Mouse (Mus musculus): Measurements from ENCODE around the gene Galnt7. TPM values are rescaled to one million over a fixed set of nuclear protein-coding genes. Genes with fewer than 3 reads are reported as not detected.
"Not testable (repeated sequence)": the region's sequence is repeated elsewhere in the genome, so short reads cannot be mapped to it uniquely, and the experiment has no call there.

The Galnt7 gene
- polyA plus RNA-seq, 1 experiment from 2014 or later = 3.8 TPM

DNA sequence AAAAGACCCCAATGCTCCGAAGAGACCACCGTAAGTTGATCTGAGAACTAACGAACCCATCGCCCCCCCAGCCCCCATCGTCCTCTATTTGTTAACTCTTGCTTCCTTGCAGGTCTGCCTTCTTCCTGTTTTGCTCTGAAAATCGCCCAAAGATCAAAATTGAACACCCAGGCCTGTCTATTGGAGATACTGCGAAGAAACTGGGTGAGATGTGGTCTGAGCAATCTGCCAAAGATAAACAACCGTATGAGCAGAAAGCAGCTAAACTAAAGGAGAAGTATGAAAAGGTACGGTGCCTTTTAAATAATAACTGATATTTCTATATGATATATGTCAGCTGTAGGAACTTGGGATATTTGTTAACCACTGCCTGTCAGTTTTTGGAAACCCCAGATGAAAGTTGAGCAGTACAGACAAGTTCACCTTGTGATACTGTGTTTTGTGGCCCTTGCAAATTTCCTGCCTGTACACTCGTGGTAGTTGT is 139.6 kb downstream of the Galnt7 start:
- H3K9me3 ChIP-seq (replicated peaks); ATAC-seq (ENCODE audit: insufficient read depth); H3K27me3 ChIP-seq: not testable (repeated sequence)
- Histone ChIP-seq H3K4me2 (peak overlapping the region; percentile 66), H3K36me3 (replicated peaks) (peaks cover 50% of the 10 kb centered on the region), H3K4me3 (replicated peaks) (peak overlapping the region; percentile 95), H3K27ac (replicated peaks) (peak overlapping the region; percentile 100), H3K9ac (peak overlapping the region; percentile 99), H3K4me1 (replicated peaks) (peaks cover 23% of the 10 kb centered on the region)
- WGBS (ENCODE audit: insufficient replicate concordance) = 2% methylated on average over 10 of the region's 10 CpGs

DNA sequence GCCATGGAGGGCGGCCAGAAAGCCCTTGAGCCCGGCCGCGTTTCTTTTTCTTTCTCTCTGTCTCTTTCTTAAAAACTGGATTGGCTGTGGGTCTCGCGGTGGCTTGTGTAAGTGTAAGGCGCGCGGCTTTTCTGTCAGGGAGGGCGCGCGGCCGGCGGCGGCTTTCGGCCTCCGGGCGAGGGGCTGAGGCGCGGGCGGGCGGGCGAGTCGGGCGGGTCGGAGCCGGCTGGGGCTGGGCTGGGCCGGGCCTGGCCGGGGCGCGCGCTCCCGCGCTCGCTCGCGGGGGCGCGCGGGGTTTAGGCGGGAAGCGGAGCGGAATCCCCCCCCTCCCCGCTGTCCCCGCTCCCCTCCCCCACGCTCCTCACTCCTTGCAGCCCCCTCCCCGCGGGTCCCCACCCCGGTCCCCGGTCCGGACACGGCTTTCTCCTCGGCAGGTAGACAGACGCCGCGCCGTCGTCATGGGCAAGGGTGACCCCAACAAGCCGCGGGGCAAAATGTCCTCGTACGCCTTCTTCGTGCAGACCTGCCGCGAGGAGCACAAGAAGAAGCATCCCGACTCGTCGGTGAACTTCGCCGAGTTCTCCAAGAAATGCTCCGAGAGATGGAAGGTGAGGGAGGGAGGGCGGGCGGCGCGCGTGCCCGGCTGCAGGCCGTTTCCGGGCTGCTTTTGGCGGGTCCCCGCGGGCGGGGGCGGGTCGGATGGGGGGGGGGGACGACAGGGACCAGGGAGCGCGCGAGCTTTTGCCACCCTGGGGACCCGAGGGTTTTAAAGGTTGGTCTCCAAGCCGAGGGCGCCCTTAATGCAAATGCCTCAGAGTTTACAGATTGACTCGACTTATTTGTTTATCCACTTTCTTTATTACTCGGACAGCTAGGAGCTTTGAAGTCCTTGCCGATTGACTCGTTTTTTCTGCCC is 140.4 kb downstream of the Galnt7 start:
- H3K4me3 ChIP-seq (replicated peaks) = peak overlapping the region; percentile 95
- H3K36me3 ChIP-seq (replicated peaks) = peaks cover 42% of the 10 kb centered on the region
- H3K4me1 ChIP-seq (replicated peaks) = peaks cover 27% of the 10 kb centered on the region
- no peaks in the 10 kb centered on the region for H3K9me3 ChIP-seq (replicated peaks)
- ATAC-seq (ENCODE audit: insufficient read depth) = peak; percentile 56
- WGBS (ENCODE audit: insufficient replicate concordance) = under 1% methylated on average over 80 of the region's 96 CpGs
- H3K27ac ChIP-seq (replicated peaks) = peak overlapping the region; percentile 100
- H3K4me2 ChIP-seq = peak overlapping the region; percentile 66
- H3K9ac ChIP-seq = peak overlapping the region; percentile 99
- no peaks in the 10 kb centered on the region for H3K27me3 ChIP-seq

DNA sequence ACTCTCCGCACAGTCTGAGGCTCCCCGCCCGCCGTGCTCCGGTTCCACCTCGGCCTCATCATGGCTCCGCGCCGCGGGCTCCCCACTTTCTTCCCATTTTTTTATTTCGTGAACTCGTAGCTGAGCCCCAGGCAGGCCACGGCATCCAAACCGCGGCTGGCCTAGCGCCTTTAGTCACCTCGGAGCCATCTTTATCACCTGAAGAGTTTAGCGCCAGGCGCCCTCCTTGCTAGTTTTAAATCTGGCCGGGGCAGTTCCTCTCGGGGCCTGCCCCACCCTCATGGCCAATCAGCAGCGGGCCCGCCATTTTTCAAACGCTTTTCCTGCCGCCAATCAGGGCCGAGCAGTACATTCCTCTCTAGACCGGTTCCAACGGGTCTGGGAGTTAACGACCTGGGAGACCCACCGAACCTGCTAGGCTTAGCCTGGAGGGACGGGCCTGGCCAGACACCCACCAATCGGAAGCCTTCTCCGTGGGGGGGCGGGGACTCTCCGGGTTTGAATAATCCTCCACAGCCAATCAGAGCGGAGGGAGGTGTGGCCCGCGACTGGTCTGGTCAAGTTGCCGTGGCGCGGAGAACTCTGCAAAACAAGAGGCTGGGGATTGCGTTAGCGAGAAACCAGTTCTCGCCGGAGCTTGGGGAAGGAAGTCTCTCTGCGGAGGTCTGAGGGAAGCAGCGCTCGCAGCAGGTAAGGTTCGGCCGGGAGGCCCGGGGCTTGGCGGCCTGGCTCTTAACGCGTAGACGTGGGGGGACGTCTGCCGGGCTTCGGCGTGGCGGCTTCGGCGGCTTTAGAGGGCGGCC is 141.3 kb downstream of the Galnt7 start, which contains the start of gene Hmgb2:
Hmgb2 (plus strand) TSS at position 592 of the 803 bp plus-strand sequence.
- ATAC-seq (ENCODE audit: insufficient read depth) = peak; percentile 99
- under 1% methylated on average over 63 of the region's 63 CpGs for WGBS (ENCODE audit: insufficient replicate concordance)
- H3K9me3 ChIP-seq (replicated peaks) = no peaks in the 10 kb centered on the region
- H3K36me3 ChIP-seq (replicated peaks) = peaks cover 33% of the 10 kb centered on the region
- H3K4me3 ChIP-seq (replicated peaks) = peak within 1 kb of the TSS; percentile 95
- peak within 1 kb of the TSS; percentile 92 for H3K4me2 ChIP-seq
- H3K27me3 ChIP-seq = no peaks in the 10 kb centered on the region
- peaks cover 33% of the 10 kb centered on the region for H3K4me1 ChIP-seq (replicated peaks)
- H3K9ac ChIP-seq = peak within 1 kb of the TSS; percentile 99
- H3K27ac ChIP-seq (replicated peaks) = peak within 1 kb of the TSS; percentile 100

DNA sequence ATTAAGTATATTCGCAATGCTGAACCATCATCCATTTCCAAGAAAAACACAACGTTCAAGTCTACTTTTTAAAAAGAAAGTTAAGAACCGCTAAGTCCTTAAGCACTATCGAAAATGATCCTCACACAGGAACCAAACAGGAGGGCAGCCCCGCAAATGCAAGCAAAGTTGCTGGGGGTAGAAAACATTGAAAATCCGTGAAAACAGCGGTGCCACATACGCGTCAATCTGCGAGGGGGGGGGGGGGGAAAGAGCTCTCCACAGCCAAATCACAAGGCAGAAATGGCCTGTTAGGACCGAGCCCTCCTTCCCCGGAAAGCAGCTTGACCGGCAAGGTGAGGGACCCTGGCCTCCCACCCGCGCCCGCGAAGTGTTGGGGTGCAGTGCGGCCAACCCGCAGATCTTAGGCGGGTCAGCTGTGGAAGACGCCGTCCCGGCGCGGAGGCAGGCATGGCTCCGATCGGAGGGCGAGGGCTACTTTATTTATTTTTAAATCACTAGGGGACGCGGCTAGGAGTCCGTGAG is 142.0 kb downstream of the Galnt7 start:
- H3K9me3 ChIP-seq (replicated peaks) = no peaks in the 10 kb centered on the region
- H3K36me3 ChIP-seq (replicated peaks) = peaks cover 27% of the 10 kb centered on the region
- H3K4me3 ChIP-seq (replicated peaks) = peak overlapping the region; percentile 89
- ATAC-seq (ENCODE audit: insufficient read depth) = peak; percentile 16; the same call in 1 of the 2 replicates
- peak overlapping the region; percentile 93 for H3K27ac ChIP-seq (replicated peaks)
- 2% methylated on average over 31 of the region's 31 CpGs for WGBS (ENCODE audit: insufficient replicate concordance)
- H3K27me3 ChIP-seq = no peaks in the 10 kb centered on the region
- H3K9ac ChIP-seq = peak overlapping the region; percentile 92
- peaks cover 33% of the 10 kb centered on the region for H3K4me1 ChIP-seq (replicated peaks)
- peak overlapping the region; percentile 92 for H3K4me2 ChIP-seq

DNA sequence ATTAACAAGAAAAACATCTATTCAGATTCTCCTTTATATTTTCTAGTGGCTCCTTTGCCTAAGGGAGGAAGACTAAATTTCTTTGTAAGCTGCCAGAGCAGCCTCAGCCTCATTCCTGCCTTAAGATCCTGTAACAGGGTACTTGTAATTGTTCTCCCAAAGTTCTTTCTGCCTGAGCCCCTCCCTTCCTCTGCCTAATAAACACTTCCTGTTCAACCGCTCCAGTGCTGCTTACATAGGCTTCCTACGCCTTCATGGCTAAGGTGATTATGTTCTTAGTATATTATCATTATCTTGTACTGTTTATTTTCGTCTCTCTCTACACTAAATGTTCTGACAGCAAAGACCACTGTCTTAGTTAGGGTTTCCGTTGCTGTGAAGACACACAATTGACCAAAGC is 144.2 kb downstream of the Galnt7 start:
- Histone ChIP-seq H3K4me1 (replicated peaks) (peaks cover 37% of the 10 kb centered on the region), H3K9ac (no peak overlapping the region), H3K9me3 (replicated peaks) (no peaks in the 10 kb centered on the region), H3K36me3 (replicated peaks) (peaks cover 11% of the 10 kb centered on the region), H3K27ac (replicated peaks) (no peak overlapping the region), H3K27me3 (no peaks in the 10 kb centered on the region), H3K4me2 (no peak overlapping the region), H3K4me3 (replicated peaks) (no peak overlapping the region)
- WGBS (ENCODE audit: insufficient replicate concordance) = 75% methylated on average over 4 of the region's 4 CpGs
- ATAC-seq (ENCODE audit: insufficient read depth) = no peak

DNA sequence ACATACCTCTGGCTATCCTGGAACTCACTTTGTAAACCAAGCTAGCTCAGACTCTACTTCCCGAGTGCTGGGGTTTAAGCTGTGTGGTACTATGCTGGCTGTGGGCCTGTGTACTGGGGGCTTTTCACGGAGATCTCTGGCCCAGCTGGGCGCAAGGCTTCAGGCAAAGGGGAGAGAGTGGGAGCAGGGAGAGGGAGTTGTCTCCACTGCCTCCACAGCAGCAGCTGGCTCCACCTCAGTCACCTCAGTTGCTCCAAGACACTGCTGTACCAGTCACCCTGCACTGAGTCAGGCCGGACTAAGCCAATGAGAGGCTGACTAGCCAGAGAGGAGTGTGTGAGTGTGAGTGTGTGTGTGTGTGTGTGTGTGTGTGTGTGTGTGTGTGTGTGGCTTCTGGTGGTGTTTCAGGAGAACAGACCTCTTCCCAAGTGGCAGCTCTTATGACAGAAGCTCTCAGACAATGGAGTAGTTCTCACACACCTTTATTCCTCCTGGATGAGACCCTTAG is 145.2 kb downstream of the Galnt7 start:
- WGBS (ENCODE audit: insufficient replicate concordance) = 73% methylated on average over 4 of the region's 4 CpGs
- Histone ChIP-seq H3K36me3 (replicated peaks) (0 out of 2 replicates have a peak, but pooled peaks cover under 1% of the 10 kb centered on the region), H3K9me3 (replicated peaks) (no peaks in the 10 kb centered on the region), H3K4me1 (replicated peaks) (peaks cover 37% of the 10 kb centered on the region), H3K9ac (no peak overlapping the region), H3K4me2 (0 out of 2 replicates have a peak overlapping the region, but pooled peaks have one; percentile 25), H3K27ac (replicated peaks) (no peak overlapping the region), H3K4me3 (replicated peaks) (peak overlapping the region; percentile 17), H3K27me3 (no peaks in the 10 kb centered on the region)
- ATAC-seq (ENCODE audit: insufficient read depth) = no peak

DNA sequence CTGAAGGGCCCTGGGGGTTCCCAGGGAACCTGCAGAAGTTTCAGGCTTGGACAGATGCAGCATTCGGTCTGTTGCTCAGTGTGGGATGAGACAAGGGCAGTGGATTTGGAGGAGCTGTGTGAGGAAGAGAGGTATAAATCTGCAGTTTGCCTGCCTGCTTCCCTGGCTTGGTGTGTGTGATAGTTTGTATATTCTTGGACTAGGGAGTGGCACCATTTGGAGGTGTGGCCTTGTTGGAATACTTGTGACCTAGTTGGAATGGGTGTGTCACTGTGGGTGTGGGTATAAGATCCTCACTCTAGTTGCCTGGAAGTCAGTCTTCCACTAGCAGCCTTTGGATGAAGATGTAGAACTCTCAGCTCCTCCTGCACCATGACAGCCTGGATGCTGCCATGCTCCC is 147.3 kb downstream of the Galnt7 start:
- Histone ChIP-seq H3K4me2 (peak overlapping the region; percentile 48), H3K27ac (replicated peaks) (peak overlapping the region; percentile 52), H3K9ac (peak overlapping the region; percentile 15; the same call in 1 of the 2 replicates), H3K4me3 (replicated peaks) (peak overlapping the region; percentile 44; the same call in 1 of the 2 replicates), H3K4me1 (replicated peaks) (peaks cover 34% of the 10 kb centered on the region)
- ATAC-seq (ENCODE audit: insufficient read depth) = peak; percentile 53
- 55% methylated on average over 1 of the region's 1 CpGs for WGBS (ENCODE audit: insufficient replicate concordance)
- H3K9me3 ChIP-seq (replicated peaks); H3K27me3 ChIP-seq; H3K36me3 ChIP-seq (replicated peaks): not testable (repeated sequence)

DNA sequence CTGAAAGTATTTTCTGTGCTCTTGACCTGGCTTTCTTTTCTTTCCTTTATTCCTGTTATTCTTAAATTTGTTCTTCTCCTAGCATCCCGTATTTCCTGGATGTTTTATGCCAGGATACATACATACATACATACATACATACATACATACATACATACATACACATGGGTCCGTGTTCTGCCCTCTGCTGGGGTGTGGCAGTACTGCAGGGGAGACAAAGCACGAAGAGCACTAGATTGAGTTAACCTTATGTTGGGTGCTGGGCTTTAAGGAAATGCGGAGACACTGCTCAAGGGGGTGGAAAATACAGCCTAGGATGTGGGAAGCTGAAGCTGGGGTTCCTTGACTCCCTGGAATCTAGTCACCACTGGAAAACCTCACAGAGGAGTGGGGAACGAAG is 149.2 kb downstream of the Galnt7 start:
- Histone ChIP-seq H3K9me3 (replicated peaks) (no peaks in the 10 kb centered on the region), H3K4me3 (replicated peaks) (no peak overlapping the region), H3K27me3 (no peaks in the 10 kb centered on the region), H3K27ac (replicated peaks) (no peak overlapping the region), H3K9ac (no peak overlapping the region), H3K4me1 (replicated peaks) (peaks cover 27% of the 10 kb centered on the region), H3K36me3 (replicated peaks) (no peaks in the 10 kb centered on the region), H3K4me2 (no peak overlapping the region)
- 0 out of 2 replicates have a peak, but pooled peaks have one; percentile 50 for ATAC-seq (ENCODE audit: insufficient read depth)
- 36% methylated on average over 5 of the region's 5 CpGs for WGBS (ENCODE audit: insufficient replicate concordance)

DNA sequence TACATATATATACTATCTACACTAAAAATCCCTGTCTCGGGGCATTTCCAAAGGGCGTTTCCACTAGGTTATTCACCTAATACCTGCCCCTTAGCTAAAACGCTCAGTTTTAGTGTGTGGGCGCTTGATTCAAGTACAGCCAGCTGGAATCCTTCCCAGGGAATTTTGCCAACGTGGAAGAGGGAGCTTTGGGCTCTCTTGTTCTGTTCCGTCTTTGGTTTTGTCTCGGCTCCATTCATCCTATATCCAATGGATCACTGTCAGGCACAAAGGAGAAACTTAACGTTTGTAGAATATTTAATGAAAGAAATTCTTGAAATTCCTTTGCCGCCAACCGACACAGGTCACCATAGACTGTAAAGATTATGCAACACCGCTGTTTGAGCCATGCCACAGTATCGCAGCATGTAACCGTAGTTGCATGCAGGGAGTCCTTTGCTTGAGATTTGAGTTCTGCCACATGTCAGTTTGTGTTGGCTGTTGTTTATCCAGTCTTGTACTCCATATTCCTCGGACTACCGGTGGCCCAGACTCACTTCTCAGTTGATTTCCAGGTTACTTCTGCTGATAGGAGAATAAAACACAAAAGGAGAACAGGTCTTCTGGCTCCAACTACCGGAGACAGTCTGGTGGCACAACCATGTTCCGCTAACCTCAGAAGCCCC is 153.9 kb downstream of the Galnt7 start:
- H3K27ac ChIP-seq (replicated peaks) = no peak overlapping the region
- no peaks in the 10 kb centered on the region for H3K9me3 ChIP-seq (replicated peaks)
- no peak overlapping the region for H3K4me3 ChIP-seq (replicated peaks)
- no peaks in the 10 kb centered on the region for H3K27me3 ChIP-seq
- no peak overlapping the region for H3K9ac ChIP-seq
- 73% methylated on average over 17 of the region's 17 CpGs for WGBS (ENCODE audit: insufficient replicate concordance)
- H3K36me3 ChIP-seq (replicated peaks) = no peaks in the 10 kb centered on the region
- H3K4me1 ChIP-seq (replicated peaks) = no peaks in the 10 kb centered on the region
- H3K4me2 ChIP-seq = no peak overlapping the region
- ATAC-seq (ENCODE audit: insufficient read depth) = no peak

DNA sequence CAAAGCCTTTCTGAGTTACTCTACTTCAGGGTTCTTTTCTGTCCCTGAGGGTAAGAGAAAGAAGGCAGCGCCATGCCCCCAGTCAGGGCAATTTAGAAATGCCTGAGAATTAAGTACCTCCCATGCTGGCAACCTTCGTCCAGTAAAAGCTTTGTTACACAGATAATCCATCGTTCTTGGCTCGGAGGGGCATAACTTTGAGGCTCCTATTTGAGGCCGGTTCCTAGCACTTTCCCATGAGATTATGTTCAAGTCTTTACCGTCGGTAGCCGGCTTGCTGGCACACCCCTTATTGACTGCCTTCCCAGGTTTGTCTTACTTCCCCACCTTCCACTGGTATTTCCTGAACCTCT is 154.4 kb downstream of the Galnt7 start:
- no peaks in the 10 kb centered on the region for H3K4me1 ChIP-seq (replicated peaks)
- no peak overlapping the region for H3K4me3 ChIP-seq (replicated peaks)
- H3K27ac ChIP-seq (replicated peaks) = no peak overlapping the region
- no peaks in the 10 kb centered on the region for H3K27me3 ChIP-seq
- 73% methylated on average over 8 of the region's 8 CpGs for WGBS (ENCODE audit: insufficient replicate concordance)
- H3K9me3 ChIP-seq (replicated peaks) = no peaks in the 10 kb centered on the region
- H3K4me2 ChIP-seq = no peak overlapping the region
- no peaks in the 10 kb centered on the region for H3K36me3 ChIP-seq (replicated peaks)
- H3K9ac ChIP-seq = no peak overlapping the region
- ATAC-seq (ENCODE audit: insufficient read depth) = no peak

Measured in liver, embryonic 15.5 days (tissue).